Mouse (Mus musculus): ENCODE measurements at regions not wholly inside any gene's neighbourhood (a gene's known extent, or its start where the extent isn't known, plus 50 kb on each side); places are given as distances from the start of the nearest gene placed in this dataset.

GRCm38 (mm10) chr5:52309317-52310060 is 54.1 kb upstream of the Sod3 start:
- DNase-seq, result peak; percentile 24

GRCm38 (mm10) chr5:52296303-52296702 is 67.3 kb upstream of the Sod3 start:
- DNase-seq, result no peak

DNA sequence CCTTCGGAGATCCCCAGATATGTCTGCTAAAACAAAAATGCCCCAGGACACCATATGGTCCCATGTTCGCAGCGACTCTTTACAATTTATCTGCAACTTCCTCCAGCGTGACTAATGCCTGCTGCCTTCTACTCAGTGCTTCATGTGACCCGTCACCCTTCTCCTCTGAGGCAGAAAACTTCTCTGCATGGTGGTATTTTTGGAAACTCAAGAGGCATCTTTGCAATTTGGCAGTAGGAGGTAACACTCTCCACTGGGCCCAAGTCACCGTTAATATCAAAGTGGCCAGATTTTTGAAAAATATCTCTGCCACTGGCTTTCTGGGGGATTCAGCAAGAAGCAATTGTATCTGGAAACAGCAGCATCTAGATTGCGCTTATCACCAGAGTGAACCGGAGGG is 69.1 kb upstream of the Sod3 start:
- DNase-seq, result no peak

- no peak for DNase-seq
These were observed 75.3 kb upstream of the Sod3 start for GRCm38 (mm10) chr5:52288319-52288718.

GRCm38 (mm10) chr5:52280871-52281270 is 82.7 kb upstream of the Sod3 start:
- no peak for DNase-seq

DNA sequence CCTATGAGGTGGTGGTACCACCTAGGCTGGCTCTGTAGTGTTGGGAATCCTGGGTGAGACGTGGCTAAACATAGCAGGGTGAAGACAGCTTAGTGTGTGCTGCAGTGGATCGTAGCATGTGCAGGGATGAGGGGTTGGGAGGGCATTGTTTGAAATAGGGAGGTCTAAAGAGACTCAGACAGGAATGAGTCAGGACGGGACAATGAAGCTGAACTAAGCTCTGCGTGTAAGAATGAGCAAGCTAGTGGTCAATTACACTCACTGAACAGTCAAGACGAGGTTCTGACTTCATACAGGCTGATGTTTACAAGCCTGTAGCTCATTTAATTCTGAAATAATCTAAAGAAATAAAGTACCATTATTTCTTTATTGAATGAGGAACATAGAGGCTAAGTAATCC is 85.5 kb upstream of the Sod3 start:
- DNase-seq, result no peak

DNA sequence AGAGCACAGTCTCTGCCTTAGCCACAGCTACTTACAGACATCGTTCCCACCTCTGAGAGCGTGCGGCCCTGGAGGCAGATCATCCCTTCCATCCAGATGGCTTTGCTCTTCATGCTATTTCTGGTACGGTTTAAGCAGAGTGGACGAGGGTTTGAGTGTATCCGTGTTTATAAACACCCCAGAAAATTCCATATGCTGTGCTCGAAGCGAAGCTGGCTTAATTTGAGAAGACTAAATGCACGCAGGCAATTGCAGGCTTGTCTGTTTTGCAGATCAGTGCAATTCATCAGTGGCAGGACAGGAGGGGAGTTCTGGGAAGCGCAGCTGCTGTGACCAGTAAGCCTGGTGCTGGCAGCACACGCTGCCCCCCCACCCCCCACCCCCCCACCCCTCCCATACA is 72.9 kb upstream of the Dhx15 start:
- no peak for DNase-seq

- no peak for DNase-seq
These were observed 67.8 kb upstream of the Dhx15 start for GRCm38 (mm10) chr5:52258075-52258474.

DNA sequence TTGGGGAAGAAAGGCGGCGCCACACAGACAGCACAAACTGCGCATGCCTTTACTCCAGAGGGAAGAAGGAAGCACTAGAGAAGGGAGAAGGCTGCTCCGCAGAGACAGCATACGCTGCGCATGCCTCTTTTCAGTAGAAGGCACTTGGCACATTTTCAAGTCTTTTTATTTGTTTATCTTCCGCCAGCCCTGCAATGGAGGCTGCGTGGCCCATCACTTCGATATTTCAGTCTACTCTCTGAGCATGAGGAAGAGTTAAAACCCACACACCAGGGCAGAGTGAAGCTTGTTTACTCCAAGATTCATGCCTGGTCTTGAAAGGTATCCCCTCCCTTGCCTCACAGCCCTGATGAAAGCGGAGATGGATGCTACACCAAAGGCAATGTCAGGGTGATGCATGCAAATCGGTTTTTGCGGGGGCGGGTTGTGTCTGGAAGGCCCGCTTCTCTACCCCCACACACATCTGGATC is 64.3 kb upstream of the Dhx15 start:
- peak; percentile 53 for DNase-seq

DNA sequence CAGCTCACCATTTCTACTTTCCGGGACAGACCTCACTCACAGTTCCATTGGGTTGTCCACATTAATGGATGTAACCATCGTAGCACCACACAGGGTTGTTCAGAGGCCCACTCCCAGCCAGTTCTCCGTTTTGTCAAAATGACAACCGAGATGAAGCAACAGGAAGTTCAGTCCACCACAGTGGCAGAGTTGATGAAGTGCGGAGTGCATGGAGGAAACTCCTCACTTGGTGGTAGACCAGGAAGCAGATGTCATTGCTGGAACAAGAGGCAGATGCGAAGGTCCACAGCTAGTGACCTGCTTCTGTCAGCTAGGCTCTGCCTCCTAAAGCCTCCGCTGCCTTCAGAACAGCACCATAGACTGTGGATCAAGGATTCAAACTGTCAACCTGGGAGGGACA is 59.5 kb upstream of the Dhx15 start:
- DNase-seq, result no peak

- no peak for DNase-seq
These were observed 53.6 kb upstream of the Dhx15 start for GRCm38 (mm10) chr5:52243931-52244330.

DNA sequence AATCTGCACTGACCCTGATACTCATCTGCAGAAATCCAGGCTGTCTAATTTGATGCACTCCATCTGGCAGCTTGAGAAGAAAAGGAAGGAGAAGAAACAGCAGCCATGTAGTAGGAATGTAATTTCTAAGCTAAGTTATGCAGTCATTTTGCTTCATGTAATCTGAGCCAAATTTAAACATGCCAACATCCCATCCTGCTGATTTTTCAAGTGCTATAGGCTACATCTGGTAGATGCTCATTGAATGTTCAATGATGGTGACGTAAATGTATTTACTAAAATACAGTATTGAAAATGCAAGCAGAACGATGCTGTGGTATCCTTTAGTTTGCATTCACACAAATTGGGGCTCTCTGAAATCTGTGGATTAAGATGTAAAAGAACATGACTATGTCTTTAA is 52.1 kb upstream of the Dhx15 start:
- DNase-seq, result peak; percentile 48

DNA sequence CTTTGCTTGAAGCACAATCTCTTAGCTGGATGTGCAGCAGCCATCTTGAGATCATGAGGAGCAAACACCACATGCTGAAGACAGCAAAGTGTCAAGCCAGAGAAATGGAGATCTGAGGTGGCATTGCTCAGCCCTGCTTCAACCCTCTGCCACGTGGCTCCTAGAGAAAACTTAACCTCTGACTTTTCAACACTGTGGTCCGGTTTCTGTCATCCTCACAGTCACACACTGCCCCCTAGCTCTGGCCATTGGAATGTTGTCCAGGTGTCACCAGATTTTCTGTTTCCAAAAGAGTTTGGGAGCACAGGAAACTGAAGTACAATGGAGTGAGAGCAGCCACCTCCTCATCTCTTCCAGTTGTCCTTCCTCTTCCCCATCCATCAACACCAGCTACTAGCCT is 50.2 kb upstream of the Dhx15 start:
- peak; percentile 52 for DNase-seq
